Mouse (Mus musculus) large intestine, adult 2 months (tissue): ENCODE measurements around the gene Lin7a. TPM values are rescaled to one million over a fixed set of nuclear protein-coding genes. Genes with fewer than 3 reads are reported as not detected.

Source experiments
- DNase-seq: peaks from one replicate; pipeline ENCODE4 v3.0.0-alpha.2; 2012; ENCODE audit warnings: low read depth, low spot score
- WGBS: fragments of 180-500 bp; shearing (Covaris S2); methylation state at CpG from one replicate; pipeline ENCODE4 v1.1.7; 2018; 5-methylcytosine and 5-hydroxymethylcytosine counted together
- polyA plus RNA-seq: library from polyadenylated mRNA; depleted of rRNA; stranded (reverse); fragments of >200 nt; gene quantifications from 2 replicates; pipeline ENCODE4 v1.2.3, GENCODE M21; 2012; rRNA removed

Lin7a gene
- polyA plus RNA-seq, 1 experiment: 0.16 TPM

- DNase-seq: no peak
These were observed 112.3 kb downstream of the Lin7a start for GRCm38 (mm10) chr10:107383825-107384224.

- 34% methylated on average over 4 of the region's 4 CpGs for WGBS
- DNase-seq: peak; percentile 13
These were observed 118.0 kb downstream of the Lin7a start for GRCm38 (mm10) chr10:107389505-107389904.

DNA sequence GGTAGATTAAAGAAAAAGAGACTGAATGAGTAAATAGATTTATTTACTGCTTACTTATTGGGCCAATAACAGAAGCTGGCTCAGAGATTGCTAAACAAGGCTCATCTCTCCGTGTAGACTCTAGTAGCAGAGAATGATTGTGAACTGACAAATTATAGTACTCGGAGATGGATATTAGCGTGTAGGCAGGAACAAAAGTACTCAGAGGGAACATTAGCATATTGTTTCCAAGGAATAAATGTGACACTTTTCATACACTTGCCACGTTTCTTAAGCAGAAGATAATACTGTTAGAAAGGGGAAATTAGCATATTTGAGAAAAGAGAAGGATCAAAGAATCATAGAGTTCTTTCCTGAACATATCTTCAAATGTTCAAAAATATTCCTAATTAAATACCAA is 133.9 kb downstream of the Lin7a start:
- DNase-seq: no peak
- WGBS: 75% methylated on average over 4 of the region's 4 CpGs

GRCm38 (mm10) chr10:107418306-107418705 is 146.8 kb downstream of the Lin7a start:
- WGBS: 90% methylated on average over 14 of the region's 14 CpGs
- no peak for DNase-seq

- WGBS: 68% methylated on average over 5 of the region's 5 CpGs
- DNase-seq: no peak
These were observed 165.5 kb downstream of the Lin7a start for GRCm38 (mm10) chr10:107436967-107437366.

GRCm38 (mm10) chr10:107442781-107443180 is 171.3 kb downstream of the Lin7a start:
- 9% methylated on average over 4 of the region's 4 CpGs for WGBS
- peak; percentile 2 for DNase-seq

GRCm38 (mm10) chr10:107449496-107450330 is 178.2 kb downstream of the Lin7a start:
- WGBS: 83% methylated on average over 5 of the region's 5 CpGs
- DNase-seq: no peak

GRCm38 (mm10) chr10:107467819-107468218 is 196.3 kb downstream of the Lin7a start:
- no peak for DNase-seq
- 64% methylated on average over 7 of the region's 7 CpGs for WGBS

Other genes starting within 250 kb of the Lin7a start
- 0.22 and 0.31 TPM in 2 replicates for gene Acss3, start 148.0 kb upstream of the Lin7a start, polyA plus RNA-seq
- gene Myf5, start 214.4 kb downstream of the Lin7a start, polyA plus RNA-seq: not detected in 2 replicates
- not detected in 2 replicates for gene Myf6, start 223.1 kb downstream of the Lin7a start, polyA plus RNA-seq